Mouse (Mus musculus) induced T-regulatory cell, adult 2 months (primary cell): ENCODE results near the gene Pnpo.
A peak's percentile ranks its signal among the peaks of the same experiment; 100 is the strongest.

Source experiments
- DNase-seq: peaks from one replicate; pipeline ENCODE4 v3.0.0-alpha.2; 2012; ENCODE audit warnings: low read depth

Gene Pnpo

GRCm38 (mm10) chr11:96943746-96944304 lies at the start of gene Pnpo:
Gene Pnpo, minus strand, starts transcription at chr11:96943986.
- peak; percentile 97 for DNase-seq

- DNase-seq = peak; percentile 53
Measured at GRCm38 (mm10) chr11:96992722-96993311, 49.0 kb upstream of the Pnpo start.

GRCm38 (mm10) chr11:96991501-96991900 lies 47.7 kb upstream of the Pnpo start:
- no peak for DNase-seq

- peak; percentile 93 for DNase-seq
Measured at GRCm38 (mm10) chr11:96987873-96988655, 44.3 kb upstream of the Pnpo start.

GRCm38 (mm10) chr11:96986463-96986862 lies 42.7 kb upstream of the Pnpo start:
- DNase-seq = peak; percentile 49

- no peak for DNase-seq
Measured at GRCm38 (mm10) chr11:96984903-96985302, 41.1 kb upstream of the Pnpo start.

- no peak for DNase-seq
Measured at GRCm38 (mm10) chr11:96982859-96983258, 39.1 kb upstream of the Pnpo start, which contains the start of gene Sp2. Gene Sp2, minus strand, starts transcription at chr11:96982959.

- peak; percentile 93 for DNase-seq
Measured at GRCm38 (mm10) chr11:96982355-96982754, 38.6 kb upstream of the Pnpo start.

- no peak for DNase-seq
Measured at GRCm38 (mm10) chr11:96981461-96981860, 37.7 kb upstream of the Pnpo start.

- DNase-seq = no peak
Measured at GRCm38 (mm10) chr11:96980021-96980420, 36.2 kb upstream of the Pnpo start.

- DNase-seq = no peak
Measured at GRCm38 (mm10) chr11:96979329-96979728, 35.5 kb upstream of the Pnpo start.

GRCm38 (mm10) chr11:96978401-96979246 lies 34.8 kb upstream of the Pnpo start:
- peak; percentile 63 for DNase-seq

- DNase-seq = peak; percentile 100
Measured at GRCm38 (mm10) chr11:96977606-96978400, 34.0 kb upstream of the Pnpo start.

GRCm38 (mm10) chr11:96976911-96977591 lies 33.3 kb upstream of the Pnpo start:
- DNase-seq = peak; percentile 93

- DNase-seq = no peak
Measured at GRCm38 (mm10) chr11:96976379-96976687, 32.5 kb upstream of the Pnpo start.

- no peak for DNase-seq
Measured at GRCm38 (mm10) chr11:96975511-96976378, 32.0 kb upstream of the Pnpo start.

GRCm38 (mm10) chr11:96974813-96975212 lies 31.0 kb upstream of the Pnpo start:
- no peak for DNase-seq

GRCm38 (mm10) chr11:96973426-96973964 lies 29.7 kb upstream of the Pnpo start:
- no peak for DNase-seq

GRCm38 (mm10) chr11:96972906-96973305 lies 29.1 kb upstream of the Pnpo start:
- no peak for DNase-seq

- DNase-seq = no peak
Measured at GRCm38 (mm10) chr11:96970341-96970740, 26.6 kb upstream of the Pnpo start.
